Mouse (Mus musculus) Patski (cell line): ENCODE data around the gene Phkg2. TPM values are rescaled to one million over a fixed set of nuclear protein-coding genes. Genes with fewer than 3 reads are reported as not detected.
A peak's percentile ranks its signal among the peaks of the same experiment; 100 is the strongest.

Source experiments
- ATAC-seq: fragments of 100-300 bp; one replicate; pipeline ENCODE4 v1.8.0; 2021
- CTCF ChIA-PET: fragments of 350-600 bp; sonication (Branson Sonifier 250); formaldehyde crosslinking; loops from one replicate; lab custom pipeline; 2022; ENCODE audit warnings: inconsistent platforms; lab: Charles Lee
- POLR2A ChIA-PET: fragments of 350-600 bp; sonication (Branson Sonifier 250); formaldehyde crosslinking; loops from one replicate; lab custom pipeline; 2022; ENCODE audit warnings: antibody characterized with exemption, inconsistent platforms; lab: Charles Lee
- DNase-seq: peaks from one replicate; pipeline ENCODE4 v3.0.0-alpha.2; 2011; ENCODE audit warnings: low read depth, low spot score
- H3K27me3 ChIP-seq: fragments of 371-371 bp; one replicate; pipeline ENCODE4 v1.5.1; 2021
- CTCF ChIP-seq: fragments of 100-300 bp; IDR thresholded peaks from one replicate; pipeline ENCODE4 v1.5.1; 2021
- in situ Hi-C: fragments of 300-500 bp; cut with MboI; formaldehyde crosslinking; loops from 3 replicates; pipeline ENCODE4 v1.11.1; 2018; ENCODE audit warnings: low pct_unique_long_range_greater_than_20kb, mixed read lengths
- polyA plus RNA-seq: library from polyadenylated mRNA; unstranded; gene quantifications from one replicate; pipeline ENCODE4 v1.2.3, GENCODE M21; 2021

The Phkg2 gene
- polyA plus RNA-seq, 1 experiment from 2014 or later = 48.6 TPM

DNA sequence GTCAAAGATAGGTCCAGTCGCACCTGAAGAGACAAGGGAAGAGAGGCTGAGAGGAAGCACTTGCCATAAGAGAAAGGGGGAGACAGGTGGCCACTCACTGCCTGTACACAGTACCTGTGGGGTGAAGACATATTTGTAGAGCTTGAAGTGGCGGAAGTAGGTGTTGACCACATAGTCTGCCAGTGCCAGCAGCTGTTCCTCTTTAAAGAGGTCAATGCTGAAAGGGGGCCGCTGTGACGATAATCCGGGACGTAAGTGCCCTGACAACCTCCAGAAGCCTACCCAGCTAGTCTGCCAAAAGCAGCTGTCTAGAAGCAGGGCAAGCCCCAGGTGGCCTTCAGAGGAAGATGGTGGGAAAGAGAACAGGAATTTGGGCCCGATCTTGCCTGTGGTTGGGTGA, 11.9 kb downstream of the Phkg2 start:
- ATAC-seq (no peak), DNase-seq (no peak)
- POLR2A ChIA-PET = no interaction called here
- no peaks in the 10 kb centered on the region for H3K27me3 ChIP-seq
- CTCF ChIA-PET = interaction anchor here (1.1 kb wide), 1 partner anchor 77 kb away, joined by 3 read pairs; no protein-coding TSS in a partner anchor
- in situ Hi-C loops = no loop called here
- TF ChIP-seq CTCF = no peak

DNA sequence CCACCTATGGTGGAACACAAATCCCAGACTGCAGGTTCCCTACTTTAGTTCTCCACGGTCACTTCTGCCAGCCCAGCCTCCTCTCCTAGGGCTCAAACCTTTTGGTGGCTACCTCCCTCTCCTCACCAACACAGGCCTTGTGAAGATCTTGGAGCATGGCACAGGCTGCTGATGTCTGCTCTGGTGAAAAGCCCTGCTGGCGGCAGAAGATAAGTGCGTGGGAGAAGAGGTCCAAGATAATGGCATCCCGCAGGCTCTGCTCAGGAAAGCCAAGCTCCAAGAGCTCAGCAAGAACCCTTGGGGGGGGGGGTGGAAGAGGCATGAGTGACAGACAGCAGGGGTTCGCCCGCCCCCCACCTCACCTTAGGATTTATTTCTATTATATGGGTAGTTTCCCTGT, 13.0 kb downstream of the Phkg2 start:
- ChIA-PET CTCF (no interaction called here), POLR2A (no interaction called here)
- no peak for TF ChIP-seq CTCF
- H3K27me3 ChIP-seq = no peaks in the 10 kb centered on the region
- in situ Hi-C loops = no loop called here
- DNase-seq (no peak), ATAC-seq (no peak)

DNA sequence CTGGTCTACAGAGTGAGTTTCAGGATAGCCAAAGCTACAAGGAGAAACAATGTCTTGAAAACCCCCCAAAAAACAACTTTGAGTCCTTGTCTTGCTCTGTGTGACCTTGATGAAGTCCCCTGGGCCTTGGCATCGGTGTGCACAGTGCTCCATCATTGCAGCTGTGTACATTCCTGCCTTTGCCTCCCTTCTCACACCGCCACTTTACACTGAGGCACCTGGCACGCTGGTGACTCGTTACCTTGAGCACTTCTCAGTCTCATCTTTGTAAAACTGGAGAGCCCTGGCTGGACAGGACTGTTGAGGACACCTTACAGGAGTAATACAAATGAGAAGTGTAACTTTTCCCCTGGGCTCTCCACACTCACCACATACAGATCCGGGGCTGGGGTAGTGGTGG, 14.1 kb downstream of the Phkg2 start:
- CTCF ChIA-PET = no interaction called here
- POLR2A ChIA-PET = interaction anchor here (0.6 kb wide), 1 partner anchor 122 kb away, joined by 3 read pairs; no protein-coding TSS in a partner anchor
- DNase-seq (no peak), ATAC-seq (no peak)
- no peak for TF ChIP-seq CTCF
- H3K27me3 ChIP-seq = no peaks in the 10 kb centered on the region
- in situ Hi-C loops = no loop called here

DNA sequence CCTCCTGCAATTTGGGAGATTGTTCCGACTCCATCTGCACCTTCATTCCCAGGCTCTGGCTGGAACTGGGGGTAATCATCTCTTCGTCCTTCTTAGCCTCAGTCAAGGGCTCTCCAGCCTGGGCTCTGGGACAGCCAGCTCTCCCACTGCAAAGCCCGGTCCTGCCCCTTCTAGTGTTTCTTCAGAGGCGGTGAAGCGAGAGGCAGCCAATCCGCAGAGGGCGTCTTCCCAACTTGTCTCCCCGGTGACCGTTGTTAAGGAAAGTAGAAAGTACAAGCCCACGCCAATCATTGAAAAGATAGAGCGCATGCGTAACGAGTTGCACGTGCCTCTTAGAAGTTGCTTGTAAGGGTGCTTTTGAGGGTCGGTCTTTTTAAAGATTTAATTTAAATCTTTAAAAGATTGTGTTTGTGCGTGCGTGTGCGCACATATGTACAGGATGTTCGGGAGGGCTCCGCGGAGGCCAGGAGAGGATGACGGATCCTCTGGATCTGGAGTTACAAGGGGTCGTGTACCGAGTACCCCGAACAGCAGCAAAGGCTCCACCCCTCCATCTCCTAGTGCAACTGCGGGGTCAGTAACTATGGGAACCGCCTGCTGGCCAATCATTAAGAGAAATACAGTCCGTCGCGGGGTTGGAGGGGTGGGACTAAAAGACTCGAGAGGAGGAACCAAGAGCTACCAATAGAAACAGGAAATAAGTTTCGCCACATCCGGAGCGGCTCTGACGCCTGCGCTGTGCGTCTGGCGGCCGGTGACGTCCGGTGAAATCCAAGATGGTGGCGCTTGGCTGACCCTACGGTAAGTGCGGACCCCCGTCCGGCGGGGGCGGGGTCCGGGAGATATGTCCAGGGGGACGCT, 15.1 kb downstream of the Phkg2 start, which contains the start of the genes Ccdc189 and Rnf40:
Gene Ccdc189, minus strand, starts transcription at position 585 of the 861 bp plus-strand sequence.
Gene Rnf40, plus strand, starts transcription at position 757 of the 861 bp plus-strand sequence.
- in situ Hi-C loops = no loop called here
- no peak for TF ChIP-seq CTCF
- no peaks in the 10 kb centered on the region for H3K27me3 ChIP-seq
- peak; percentile 97 for DNase-seq
- POLR2A ChIA-PET = interaction anchor here (0.5 to 2.0 kb wide), 2 partner anchors 11 to 23 kb away, joined by 7 to 8 read pairs; no protein-coding TSS in a partner anchor
- CTCF ChIA-PET = no interaction called here
- peak; percentile 87 for ATAC-seq

DNA sequence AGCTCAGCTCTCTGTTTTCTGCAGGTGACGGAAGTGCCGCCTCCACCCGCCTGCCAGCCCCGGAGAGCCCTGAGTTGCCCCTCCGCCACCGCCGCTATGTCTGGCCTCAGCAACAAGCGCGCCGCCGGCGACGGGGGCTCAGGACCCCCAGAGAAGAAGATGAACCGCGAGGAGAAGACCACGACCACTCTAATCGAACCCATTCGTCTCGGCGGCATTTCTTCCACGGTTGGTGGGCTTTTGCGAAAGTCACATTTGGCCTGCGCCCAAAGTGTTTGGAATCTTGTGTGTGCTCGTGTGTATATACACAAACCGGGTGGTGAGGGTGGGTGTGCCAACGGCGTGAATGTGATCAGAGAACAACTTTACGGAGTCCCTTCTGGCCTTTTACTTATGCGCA, 15.8 kb downstream of the Phkg2 start:
- ATAC-seq = no peak
- in situ Hi-C loops = no loop called here
- ChIA-PET CTCF (no interaction called here), POLR2A (interaction anchor here (0.6 to 2.0 kb wide), 2 partner anchors 11 to 47 kb away, joined by 3 to 7 read pairs; no protein-coding TSS in a partner anchor)
- no peak for DNase-seq
- no peak for TF ChIP-seq CTCF
- H3K27me3 ChIP-seq = no peaks in the 10 kb centered on the region

DNA sequence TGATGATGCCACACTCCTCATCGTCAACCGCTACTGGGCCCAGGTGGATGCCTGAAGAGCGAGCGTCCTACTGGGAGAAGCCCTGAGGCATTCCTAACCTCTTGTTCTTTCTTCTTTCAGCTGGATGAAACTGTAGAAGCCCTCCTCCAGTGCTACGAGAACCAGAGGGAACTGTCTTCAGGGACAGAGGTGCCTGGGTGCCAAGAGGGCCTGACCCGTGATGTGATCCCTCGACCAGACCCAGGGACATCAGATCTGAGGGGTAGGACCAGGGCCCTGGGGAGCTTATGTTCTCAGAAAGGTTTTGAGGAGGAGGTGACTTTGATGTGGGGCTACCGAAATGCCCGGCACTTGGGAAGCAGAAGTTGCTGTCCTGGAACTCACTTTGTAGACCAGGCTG, 16.5 kb downstream of the Phkg2 start:
- TF ChIP-seq CTCF = no peak
- CTCF ChIA-PET = no interaction called here
- H3K27me3 ChIP-seq = no peaks in the 10 kb centered on the region
- no peak for DNase-seq
- no peak for ATAC-seq
- POLR2A ChIA-PET = interaction anchor here (0.5 to 2.0 kb wide), 4 partner anchors 10 to 113 kb away, joined by 3 to 7 read pairs (median 4); no protein-coding TSS in a partner anchor
- in situ Hi-C loops = no loop called here

DNA sequence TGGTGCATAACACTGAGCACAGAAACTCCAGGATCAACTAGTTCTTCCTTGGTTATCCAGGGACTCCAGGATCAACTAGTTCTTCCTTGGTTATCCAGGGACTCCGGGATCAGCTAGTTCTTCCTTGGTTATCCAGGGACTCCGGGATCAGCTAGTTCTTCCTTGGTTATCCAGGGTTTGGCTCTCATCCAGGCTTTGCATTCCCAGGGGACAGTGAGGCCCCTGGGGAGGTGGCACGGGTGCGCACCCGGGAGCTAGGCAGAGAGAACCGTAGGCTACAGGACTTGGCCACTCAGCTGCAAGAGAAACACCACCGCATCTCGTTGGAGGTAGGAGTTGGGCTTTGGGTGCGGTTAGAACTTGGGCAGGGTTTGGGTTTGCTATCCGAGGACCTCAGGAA, 18.0 kb downstream of the Phkg2 start:
- ChIA-PET POLR2A (no interaction called here), CTCF (interaction anchor here (1.0 kb wide), 1 partner anchor 13 kb away, joined by 3 read pairs; no protein-coding TSS in a partner anchor)
- in situ Hi-C loops = no loop called here
- no peak for DNase-seq
- no peak for TF ChIP-seq CTCF
- ATAC-seq = no peak
- no peaks in the 10 kb centered on the region for H3K27me3 ChIP-seq

DNA sequence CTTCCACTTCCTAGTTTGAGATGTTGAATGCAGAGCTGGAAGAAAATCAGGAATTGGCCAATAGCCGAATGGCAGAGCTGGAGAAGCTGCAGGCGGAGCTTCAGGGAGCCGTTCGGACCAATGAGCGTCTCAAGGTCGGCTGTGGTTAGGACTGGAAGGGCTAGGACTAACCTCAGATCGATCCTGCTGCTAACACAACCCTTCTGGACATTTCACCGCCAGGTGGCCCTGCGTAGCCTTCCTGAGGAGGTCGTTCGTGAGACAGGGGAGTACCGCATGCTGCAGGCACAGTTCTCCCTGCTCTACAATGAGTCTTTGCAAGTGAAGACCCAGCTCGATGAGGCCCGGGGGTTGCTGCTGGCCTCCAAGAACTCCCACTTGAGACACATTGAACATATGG, 19.4 kb downstream of the Phkg2 start:
- DNase-seq (no peak), ATAC-seq (no peak)
- ChIA-PET POLR2A (interaction anchor here (1.1 to 1.4 kb wide), 2 partner anchors 10 to 12 kb away, joined by 4 to 7 read pairs; no protein-coding TSS in a partner anchor), CTCF (interaction anchor here (1.1 to 1.2 kb wide), 2 partner anchors 11 to 18 kb away, joined by 3 read pairs; no protein-coding TSS in a partner anchor)
- in situ Hi-C loops = no loop called here
- no peaks in the 10 kb centered on the region for H3K27me3 ChIP-seq
- TF ChIP-seq CTCF = no peak

DNA sequence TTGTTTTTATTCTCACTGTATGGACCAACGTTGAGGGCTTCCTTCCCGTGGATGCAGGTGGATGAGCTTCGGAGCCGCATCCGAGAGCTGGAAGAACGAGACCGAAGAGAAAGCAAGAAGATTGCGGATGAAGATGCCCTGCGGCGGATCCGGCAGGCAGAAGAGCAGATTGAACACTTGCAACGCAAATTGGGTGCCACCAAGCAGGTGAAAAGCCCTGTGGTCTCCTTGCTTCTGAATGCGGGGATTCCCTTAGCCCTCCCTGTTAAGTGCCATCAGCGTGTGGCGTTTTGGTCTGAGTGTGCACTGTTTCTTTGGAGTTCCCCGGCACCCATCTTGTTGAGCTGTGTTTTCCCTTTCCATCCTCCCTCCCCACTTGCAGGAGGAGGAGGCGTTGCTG, 23.6 kb downstream of the Phkg2 start:
- ChIA-PET POLR2A (interaction anchor here (0.9 kb wide), 1 partner anchor 8 kb away, joined by 3 read pairs; no protein-coding TSS in a partner anchor), CTCF (no interaction called here)
- DNase-seq (no peak), ATAC-seq (no peak)
- TF ChIP-seq CTCF = no peak
- no peaks in the 10 kb centered on the region for H3K27me3 ChIP-seq
- in situ Hi-C loops = no loop called here

DNA sequence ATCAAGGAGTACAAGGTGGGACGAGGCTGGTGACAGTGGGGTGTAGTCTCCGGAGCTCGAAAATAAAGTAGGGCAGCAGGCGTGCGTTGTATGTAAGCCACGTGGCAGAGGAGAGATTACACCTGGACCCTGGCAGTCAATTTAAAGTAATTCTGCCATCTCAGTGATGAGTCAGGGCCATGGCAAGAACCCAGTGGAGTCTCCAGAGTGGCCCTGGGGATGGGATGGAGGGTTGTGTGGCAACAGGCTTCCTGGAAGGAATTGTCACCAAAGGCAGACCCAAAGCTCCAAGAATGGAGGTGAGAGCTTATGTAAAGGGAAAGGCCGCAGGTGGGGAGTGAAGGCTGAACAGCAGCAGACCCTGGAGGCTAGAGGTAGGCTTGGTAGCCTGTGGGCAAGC, 27.5 kb downstream of the Phkg2 start:
- CTCF ChIA-PET = interaction anchor here (1.3 kb wide), 1 partner anchor 15 kb away, joined by 4 read pairs; the partner anchor contains the start of gene Zfp629
- H3K27me3 ChIP-seq = no peaks in the 10 kb centered on the region
- POLR2A ChIA-PET = interaction anchor here (1.8 kb wide), 1 partner anchor 12 kb away, joined by 7 read pairs; the partner anchor contains the start of genes Ccdc189 and Rnf40
- no peak for ATAC-seq
- in situ Hi-C loops = no loop called here
- TF ChIP-seq CTCF = no peak
- DNase-seq = no peak

DNA sequence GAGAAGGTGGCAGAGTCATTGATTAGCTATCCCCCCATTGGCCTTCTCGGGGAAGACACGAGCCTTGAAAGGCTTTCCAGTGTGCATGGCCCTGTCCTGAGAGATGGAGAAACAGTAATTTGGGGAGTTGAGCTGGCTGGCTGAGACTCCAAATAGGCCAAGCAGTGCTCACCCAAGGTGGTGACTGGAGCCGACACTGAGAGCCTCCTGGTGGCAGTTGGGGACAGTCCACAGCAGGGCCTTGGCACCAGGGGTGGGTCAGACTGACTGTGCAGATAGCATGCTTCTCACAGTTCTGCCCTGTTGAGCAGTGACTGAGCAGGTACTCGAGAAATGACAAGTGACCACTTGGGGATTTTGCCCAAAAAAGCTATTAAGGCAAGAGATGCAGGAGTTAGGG, 28.6 kb downstream of the Phkg2 start:
- ATAC-seq (no peak), DNase-seq (no peak)
- no peaks in the 10 kb centered on the region for H3K27me3 ChIP-seq
- ChIA-PET POLR2A (interaction anchor here (2.5 kb wide), 1 partner anchor 9 kb away, joined by 7 read pairs; no protein-coding TSS in a partner anchor), CTCF (interaction anchor here (1.3 kb wide), 1 partner anchor 14 kb away, joined by 4 read pairs; the partner anchor contains the start of gene Zfp629)
- in situ Hi-C loops = no loop called here
- TF ChIP-seq CTCF = no peak
